Mouse (Mus musculus) heart, postnatal 36 days (tissue): ENCODE measurements around the gene Zscan10. TPM values are rescaled to one million over a fixed set of nuclear protein-coding genes. Genes with fewer than 3 reads are reported as not detected.

ENCODE experiments used
- DNase-seq, 2 experiments: peaks; one replicate each; pipeline ENCODE4 v3.0.0; 2021 to 2022
- intact Hi-C: fragments of 180-260 bp; cut with DNase I; formaldehyde crosslinking; loops from one replicate; pipeline ENCODE4 v1.15.1; 2025
- total RNA-seq, 2 experiments: library from RNA; stranded (reverse); gene quantifications; 2 replicates each; pipeline ENCODE4 v1.2.3; 2021

The Zscan10 gene
- total RNA-seq, result not detected

DNA sequence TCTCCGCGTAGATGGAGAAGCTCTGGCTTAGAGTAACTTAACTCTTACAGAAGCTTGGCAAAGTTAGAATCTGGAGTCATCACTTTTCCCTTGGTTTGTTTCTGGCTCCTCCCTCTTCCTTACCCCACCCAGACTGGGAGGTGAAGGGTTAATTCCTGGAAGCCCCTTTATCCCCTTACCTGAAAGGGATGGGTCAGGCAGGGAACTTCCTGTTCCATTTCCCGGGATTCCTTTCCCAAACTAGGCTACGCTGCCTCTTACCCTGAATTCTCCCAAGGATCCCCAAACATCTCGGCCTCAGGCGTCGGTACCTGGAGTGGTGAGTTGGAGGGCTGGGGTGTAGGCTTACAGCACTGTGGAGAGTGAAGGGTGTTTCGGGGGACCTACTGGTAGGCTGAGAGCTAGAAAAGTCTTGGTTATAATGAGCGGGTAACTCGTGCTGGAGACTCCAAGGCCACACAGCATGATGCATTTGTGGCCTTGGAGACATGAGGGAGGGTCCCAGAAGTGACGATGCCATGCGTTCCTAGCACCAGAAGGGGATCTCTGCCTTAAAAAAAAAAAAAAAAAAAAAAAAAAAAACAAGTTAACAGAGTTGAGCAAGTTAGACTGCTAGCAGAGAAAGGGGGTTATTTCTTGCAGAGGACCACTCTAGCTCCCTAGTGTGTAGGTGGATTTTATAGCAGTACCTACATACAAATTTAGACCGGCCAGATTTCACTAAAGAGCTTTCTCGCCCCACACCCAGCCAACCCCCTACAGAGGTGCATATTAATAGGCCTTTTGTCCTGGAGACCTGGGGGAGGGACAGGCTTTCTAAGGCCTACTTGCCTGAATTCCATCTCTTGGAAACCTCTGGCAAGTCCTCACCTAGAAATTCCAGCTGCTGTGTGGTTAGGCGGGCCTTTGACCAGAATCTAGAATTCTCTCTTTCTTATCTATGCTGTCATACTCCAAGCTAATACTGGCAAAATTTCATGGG, at the start of gene Zscan10:
TSS of gene Zscan10 (plus strand) at position 216 of the 982 bp plus-strand sequence.
- no peak for DNase-seq
- intact Hi-C loops, result no loop called here

DNA sequence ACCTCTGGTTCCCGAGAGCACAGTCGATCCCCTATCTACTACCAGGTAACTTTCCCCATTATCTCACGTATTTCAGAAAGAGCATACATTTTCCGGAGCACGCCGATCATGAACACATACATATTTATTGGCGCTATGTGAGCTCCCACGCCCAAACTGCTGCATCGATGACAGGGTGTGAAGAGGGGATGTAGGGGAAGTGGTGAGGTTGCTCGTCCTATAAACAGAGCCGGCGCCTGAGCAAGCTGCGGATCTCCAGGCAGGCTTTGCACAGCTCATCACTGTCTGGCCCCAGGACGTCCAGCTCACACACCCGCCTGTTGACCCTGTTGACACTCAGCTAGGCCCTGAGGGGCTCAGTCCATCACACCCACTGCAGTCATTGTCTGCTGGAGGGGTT, 49.8 kb upstream of the Zscan10 start:
- intact Hi-C loops, result no loop called here
- no peak for DNase-seq

DNA sequence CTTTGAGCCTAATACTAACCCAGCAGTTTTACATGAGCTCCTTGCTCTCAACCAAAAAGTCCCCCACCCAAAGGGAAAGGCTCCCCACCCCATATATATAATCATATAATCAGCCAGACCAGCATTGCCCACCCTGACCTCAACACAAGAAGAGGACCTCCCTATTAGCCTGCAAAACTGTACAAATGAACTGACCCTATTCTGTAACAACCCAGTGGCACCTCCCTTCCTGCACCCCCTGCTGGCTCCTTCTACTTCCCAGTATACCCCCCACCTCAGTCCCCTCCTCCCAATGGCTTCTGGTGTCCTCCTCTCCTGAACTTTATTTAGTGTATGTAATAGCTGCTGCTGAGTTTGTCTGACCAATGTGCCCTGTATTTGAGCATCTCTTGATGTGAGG, 49.2 kb upstream of the Zscan10 start:
- no peak for DNase-seq
- intact Hi-C loops, result no loop called here

DNA sequence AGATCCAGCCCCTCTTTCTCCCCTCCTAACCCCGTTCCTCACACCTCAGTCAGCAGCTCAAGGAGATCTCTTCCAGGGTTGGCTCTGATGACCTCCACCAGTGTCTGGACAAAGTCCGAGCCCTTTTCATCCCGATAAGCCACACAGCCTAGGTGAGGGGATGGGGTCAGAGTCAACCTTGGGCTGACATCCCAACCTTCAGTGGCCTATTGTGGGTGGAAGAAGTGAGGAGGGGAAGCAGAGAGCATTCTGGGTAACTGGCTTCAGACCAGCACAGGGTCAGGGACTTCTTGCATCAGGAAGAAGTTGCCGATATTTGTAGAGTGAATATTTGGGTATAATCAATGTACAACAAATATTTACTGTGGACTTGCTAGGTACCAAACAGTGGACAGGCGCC, 48.7 kb upstream of the Zscan10 start:
- intact Hi-C loops, result no loop called here
- no peak for DNase-seq

DNA sequence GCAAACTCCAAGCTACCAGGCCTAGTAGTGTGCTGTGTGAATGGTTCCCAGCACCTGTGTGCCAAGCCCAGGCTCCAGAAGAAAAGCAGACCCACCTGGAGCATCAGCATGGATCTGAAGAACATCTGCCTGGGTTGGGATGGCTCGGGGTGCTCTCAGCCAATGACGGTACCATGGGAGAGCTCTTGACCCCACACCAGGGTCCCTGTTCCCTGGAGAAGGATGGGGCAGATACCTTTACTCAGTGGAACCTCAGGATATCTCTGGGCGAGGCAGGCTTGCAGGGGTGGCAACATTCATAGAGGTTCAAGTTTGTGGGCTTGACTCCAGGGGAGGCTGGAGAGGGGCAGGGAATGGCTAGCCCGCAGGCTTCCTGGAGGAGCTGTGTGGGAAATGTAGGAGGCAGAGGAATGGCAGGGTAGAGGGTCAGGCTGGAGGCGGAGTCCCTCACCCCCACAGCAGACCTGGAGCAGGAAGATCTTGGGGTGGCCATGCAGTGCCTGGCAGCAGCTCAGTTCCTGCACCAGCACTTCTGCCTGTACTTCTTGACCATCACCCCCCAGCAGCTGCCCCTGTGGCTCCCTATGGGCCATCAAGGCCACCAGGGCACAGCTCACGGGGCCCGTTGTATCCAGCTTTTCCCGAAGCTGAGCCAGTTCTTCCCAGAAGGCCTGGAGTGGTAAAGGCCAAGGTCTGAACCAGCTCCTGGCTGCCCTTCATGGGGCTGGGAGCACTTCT, 47.6 kb upstream of the Zscan10 start:
- intact Hi-C loops, result no loop called here
- no peak for DNase-seq

DNA sequence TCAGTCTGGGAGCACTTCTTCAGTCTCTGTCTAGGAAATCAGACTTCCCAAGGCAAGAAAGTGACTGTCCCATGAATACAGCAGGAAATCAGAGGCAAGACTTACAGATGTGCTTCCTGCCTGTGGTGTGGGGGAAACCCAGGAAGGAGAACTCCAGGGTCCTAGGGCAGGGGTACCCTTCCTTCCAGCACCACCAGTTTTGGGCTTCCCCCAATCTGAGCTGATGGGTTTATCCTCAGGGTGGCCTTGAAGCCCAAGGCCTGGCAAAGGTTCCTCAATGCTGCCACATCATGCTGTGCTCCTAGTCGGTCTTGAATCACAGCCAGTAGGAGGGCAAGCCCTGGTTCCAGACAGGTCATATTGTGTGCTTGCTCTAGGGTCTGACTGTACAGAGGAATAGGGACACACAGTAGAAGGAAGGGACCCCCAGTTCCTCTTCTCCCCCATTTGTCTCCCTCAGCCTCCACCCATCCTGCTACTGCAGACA, 47.0 kb upstream of the Zscan10 start:
- intact Hi-C loops, result no loop called here
- no peak for DNase-seq

DNA sequence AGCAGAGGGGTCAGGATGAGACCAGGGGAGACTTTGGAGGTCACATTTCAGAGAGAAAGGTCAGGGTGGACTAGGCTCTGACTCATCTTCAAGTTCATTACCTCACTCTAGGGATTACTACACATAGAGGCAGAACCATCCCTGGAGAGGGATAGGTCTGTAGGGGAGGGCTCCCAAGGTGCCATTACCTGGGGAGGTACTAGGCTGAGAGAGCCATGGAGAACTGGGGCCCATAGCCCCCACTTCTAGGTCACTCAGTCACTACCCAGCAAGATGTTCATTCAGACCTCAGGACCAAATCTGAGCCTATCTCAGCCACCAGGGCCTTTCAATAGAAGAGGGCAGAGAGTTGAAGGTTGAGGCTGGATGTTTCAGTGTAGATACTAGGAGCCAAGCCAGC, 46.3 kb upstream of the Zscan10 start:
- intact Hi-C loops, result no loop called here
- no peak for DNase-seq

DNA sequence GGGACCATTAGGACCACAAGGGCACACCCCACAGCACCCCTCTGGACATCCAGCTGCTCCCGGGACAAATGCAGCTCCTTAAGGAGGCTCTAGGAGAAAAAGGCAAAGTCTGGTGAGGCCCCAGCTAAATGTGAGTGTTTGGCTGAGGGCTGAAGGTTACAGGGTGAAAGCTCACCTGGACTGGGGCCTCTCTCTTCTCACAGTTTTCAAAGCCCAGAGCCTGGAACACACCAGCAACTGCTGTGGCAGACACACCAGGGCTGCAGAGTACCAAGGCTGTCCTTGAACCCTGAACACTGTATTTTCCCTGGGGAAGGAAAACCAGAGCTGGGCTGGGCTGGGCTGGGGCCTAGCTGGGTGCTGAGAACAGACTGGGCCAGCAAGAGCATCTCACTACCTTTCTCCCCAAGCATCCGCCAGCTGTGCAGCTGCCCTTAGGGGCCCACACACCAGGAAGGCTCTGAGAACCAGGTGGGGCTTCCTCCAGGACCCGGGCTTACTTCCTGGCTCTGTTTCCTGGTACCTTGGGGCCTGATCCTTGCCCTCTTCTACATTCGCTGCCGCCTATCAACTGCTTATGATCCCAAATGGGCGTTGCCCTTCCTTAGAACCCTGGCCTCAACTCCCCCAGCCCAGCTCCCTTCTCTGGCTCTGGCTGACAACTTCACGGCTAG, 45.3 kb upstream of the Zscan10 start:
- DNase-seq, result no peak
- intact Hi-C loops, result no loop called here

DNA sequence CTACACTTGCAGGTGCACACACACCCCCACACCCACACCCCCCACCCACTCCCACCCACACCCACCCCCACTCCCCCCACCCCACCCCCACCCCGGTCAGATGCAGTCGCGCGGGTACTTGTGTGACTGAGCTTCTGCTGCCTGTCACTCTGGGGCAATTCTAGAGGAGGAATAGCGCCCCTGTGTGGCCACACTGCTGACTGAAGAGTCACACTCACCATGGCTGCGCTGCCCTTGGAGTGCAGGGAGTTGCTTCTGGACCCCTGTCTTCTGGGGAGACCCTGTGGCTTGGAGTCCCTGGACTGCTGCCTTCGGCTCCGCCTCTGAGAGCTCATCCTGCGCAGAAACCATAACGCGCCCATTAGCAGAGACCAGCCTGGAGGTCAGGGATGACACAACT, 40.9 kb upstream of the Zscan10 start:
- peak in 1 of 2 experiments; percentile 32 for DNase-seq
- intact Hi-C loops, result no loop called here

DNA sequence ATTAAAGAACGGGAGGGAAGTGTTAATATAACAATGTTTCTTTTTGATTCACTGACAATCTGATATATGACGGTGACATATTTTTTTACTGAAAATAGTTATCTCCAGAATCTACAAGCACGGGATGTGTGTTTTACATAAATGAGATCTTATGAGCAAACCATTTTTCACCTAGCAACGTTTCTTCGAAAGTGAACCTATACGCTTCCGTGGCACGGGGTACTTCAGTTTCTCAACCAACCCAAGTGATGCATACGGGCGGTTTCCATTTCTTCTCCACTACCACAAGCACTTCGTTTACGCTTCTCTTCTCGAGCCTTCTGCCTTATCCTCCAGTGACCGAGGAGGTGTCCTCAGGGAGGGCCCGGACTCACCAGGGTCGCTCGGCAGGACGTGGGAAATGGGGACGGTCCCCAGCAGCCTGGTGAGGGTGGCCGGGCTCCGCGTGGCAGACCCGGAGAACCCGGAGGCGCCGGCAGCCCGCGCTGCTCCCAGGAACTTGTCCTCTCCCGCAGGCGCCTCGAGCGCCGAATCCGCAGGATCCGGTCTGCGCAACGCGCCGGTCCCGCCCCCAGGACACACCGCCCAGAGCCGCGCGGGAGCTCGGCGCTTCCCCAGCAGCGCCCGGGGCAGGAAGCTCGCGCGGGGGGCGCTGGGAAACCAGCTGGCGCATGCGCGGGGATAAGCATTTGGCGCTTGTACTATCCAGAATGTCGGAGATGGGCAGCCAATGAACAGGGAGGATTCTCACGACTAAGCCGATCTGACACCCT, 36.9 kb upstream of the Zscan10 start, which contains the start of gene Zfp213:
TSS of gene Zfp213 (minus strand) at position 644 of the 773 bp plus-strand sequence.
- peak; percentile 95 to 96 for DNase-seq
- intact Hi-C loops, result loop anchor here (2.0 kb wide), 2 partner anchors 17 to 29 kb away; no protein-coding TSS in a partner anchor

DNA sequence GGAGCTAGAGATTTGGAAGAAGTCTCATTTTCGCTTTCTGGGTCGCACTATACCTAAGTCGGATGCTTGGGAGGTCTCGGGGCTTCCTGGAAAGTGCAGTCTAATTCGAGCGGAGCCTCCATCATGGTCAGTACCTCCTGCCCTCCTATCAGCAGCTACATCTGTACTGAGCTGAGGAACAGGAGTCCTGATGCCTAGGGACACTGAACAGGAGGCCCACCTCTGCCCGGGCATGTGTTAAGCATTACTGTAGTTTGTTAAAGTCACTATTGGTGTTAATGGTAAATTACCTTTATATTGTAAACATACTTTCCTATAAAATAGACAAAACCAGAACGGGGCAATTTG, 36.3 kb upstream of the Zscan10 start:
- intact Hi-C loops, result loop anchor here (2.0 kb wide), 2 partner anchors 18 to 28 kb away; no protein-coding TSS in a partner anchor

DNA sequence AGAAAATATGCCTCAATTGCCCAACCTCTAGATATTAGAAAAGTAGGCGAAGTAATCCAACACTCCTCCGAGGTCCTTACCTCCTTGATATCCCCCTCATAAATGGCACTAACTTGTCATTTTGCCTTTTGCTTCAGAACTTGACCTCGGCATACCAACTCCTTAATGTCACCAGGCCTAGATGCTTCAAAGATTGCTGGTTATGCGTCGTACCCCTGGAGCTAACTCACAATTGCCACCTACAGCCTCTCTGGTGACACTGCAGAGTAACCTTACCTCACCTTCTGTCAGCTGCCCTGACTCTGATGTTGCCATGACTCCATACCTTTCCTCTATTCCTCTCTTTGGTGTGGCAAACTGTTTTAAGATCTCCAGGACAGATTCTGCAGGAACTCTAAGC, 33.9 kb upstream of the Zscan10 start:
- intact Hi-C loops, result no loop called here
- DNase-seq, result no peak

More for the DNA sequence above, 36.3 kb upstream of the Zscan10 start:
- DNase-seq, result no peak

DNA sequence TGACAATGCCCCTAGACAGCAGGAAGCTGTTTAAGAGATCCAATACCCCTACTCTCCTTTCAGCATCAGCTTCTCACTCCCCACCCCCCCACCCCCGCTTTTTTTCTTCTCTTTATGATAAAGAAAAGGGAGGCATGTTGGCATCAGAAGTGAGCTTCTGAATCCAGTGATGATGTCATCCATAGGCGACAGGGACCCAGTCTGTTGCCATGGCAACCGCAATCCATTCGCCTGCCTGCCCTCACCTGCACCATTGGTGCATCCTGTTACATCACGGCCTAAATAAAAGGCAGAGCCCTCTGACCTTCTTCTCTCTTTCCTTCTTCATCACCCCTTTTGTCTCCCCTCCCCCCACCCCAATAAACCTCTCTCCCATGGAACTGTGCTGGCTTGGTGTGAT, 32.3 kb upstream of the Zscan10 start:
- intact Hi-C loops, result no loop called here
- no peak for DNase-seq

DNA sequence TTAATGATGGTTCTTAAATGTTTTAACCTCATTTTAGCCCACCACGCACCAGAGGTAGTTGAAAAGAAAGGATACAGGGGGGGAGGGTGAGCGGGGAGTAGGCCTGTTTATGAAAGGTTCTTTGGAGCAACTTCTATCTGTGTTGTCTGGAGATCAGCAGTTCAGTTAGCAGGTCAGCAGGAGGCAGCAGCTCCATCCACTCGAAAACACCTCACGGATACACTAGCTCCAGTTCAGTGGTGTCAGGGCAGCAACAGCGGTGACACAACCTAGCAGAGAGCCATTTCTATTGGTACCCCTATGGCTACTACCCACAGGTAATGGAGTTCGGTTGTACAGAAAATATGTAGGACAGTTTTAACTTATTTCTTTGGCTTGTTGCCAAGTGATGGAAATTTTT, 30.6 kb upstream of the Zscan10 start:
- peak; percentile 40 to 50 for DNase-seq
- intact Hi-C loops, result loop anchor here (1.0 to 2.0 kb wide), 4 partner anchors 33 to 137 kb away; no protein-coding TSS in a partner anchor

DNA sequence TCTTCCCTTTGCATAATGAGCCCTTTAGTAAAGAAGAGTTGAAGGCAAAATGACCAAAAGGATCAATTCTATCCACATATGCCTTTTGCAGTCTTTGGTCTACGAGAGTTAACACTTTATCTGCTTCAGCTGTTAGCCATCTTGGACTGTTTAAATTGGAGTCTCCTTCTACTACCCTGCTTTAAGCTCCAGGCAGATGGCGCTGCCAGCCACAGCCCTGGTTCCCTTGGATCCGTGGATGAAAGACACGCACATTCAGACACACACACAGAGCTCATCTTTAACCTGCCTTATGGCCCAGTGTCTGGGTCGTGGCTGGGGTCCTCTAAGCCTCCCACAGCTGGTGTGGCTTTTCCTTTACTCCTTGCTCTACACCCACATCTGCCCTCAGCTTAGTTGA, 29.6 kb upstream of the Zscan10 start:
- intact Hi-C loops, result loop anchor here (2.0 kb wide), 3 partner anchors 32 to 136 kb away; no protein-coding TSS in a partner anchor
- DNase-seq, result no peak

DNA sequence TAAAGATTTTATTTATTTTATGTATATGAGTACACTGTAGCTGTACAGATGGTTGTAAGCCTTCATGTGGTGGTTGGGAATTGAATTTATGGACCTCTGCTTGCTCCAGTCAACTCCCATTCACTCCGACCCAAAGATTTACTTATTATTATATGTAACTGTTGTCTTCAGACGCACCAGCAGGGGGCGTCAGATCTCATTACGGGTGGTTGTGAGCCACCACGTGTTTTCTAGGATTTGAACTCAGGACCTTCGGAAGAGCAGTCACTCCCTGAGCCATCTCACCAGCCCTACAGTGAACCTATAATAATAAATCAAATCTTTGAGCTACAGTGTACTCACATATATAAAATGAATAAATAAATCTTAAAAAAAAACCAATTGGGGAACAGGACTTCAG, 28.6 kb upstream of the Zscan10 start:
- no peak for DNase-seq
- intact Hi-C loops, result no loop called here

DNA sequence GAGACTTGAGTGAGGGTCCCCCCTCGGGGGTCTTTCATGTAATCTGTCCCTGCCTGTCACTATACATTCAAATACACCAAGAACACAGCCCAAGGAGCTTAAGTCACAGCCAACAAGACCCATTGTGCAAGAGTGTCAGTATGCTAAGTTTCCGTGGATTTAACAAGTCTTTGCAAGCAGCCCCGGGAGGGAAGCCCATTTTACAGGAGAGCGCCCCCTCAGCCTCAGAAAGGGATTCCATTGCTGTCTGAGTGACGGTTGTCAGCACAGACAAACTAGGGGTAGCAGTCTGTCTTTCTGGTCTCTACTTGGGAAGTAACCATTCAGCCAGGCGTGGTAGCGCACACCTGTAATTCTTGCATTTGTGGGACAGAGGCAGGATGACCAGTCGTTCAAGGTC, 26.5 kb upstream of the Zscan10 start:
- no peak for DNase-seq
- intact Hi-C loops, result no loop called here

DNA sequence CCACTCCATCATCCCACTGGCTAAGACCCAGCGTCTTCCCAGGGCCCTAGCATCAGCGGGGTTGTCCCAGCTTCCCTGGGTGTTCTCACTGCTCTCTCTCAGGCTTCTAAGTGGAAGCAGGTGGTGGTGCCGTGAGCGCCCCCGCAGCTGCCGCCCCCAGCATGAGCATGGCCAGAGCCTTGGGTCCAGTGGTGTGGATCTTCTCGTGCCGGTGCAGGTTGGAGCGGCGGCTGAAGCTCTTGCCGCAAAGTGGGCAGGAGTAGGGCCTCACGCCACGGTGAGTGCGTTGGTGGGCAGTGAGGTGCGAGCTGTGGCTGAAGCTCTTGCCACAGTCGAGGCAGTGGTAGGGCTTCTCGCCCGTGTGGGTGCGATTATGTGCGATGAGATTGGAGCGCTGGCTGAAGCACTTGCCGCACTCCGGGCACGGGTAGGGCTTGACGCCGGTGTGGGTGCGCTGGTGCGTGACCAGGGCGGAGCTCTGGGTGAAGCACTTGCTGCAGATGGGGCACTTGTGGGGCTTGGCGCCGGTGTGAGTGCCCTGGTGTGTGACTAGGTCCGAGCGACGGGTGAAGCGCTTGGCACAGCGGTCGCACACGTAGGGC, 24.6 kb upstream of the Zscan10 start:
- intact Hi-C loops, result no loop called here
- DNase-seq, result no peak

DNA sequence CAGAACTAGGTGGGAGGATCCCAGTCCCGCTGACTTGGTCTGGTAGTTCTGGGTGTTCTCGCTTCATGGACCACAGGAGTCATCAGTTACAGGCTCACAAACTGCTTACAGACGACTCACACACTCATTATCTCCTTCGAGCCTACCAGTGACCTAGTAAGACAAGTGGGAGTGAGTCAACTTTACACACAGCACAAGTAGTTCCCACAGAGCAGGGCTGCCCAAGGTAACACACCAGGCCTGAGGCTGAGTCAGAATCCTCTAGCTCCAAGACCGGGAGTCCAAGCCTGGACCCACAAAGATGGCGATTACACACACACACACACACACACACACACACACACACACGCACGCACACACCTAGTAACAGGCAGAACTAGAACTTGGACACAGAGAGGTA, 15.9 kb upstream of the Zscan10 start:
- no peak for DNase-seq
- intact Hi-C loops, result loop anchor here (2.0 kb wide), 1 partner anchor 14 kb away; the partner anchor contains the start of gene Zfp13
